Mouse (Mus musculus) myocyte (in vitro differentiated cells): ENCODE measurements at regions not wholly inside any gene's neighbourhood (a gene's known extent, or its start where the extent isn't known, plus 50 kb on each side); places are given as distances from the start of the nearest gene placed in this dataset.

Source experiments
- H3K27me3 ChIP-seq: one replicate; pipeline ENCODE4 v1.6.1; 2011; ENCODE audit not compliant: control insufficient read depth, insufficient read depth, insufficient read length
- H3K36me3 ChIP-seq: one replicate; pipeline ENCODE4 v1.6.1; 2011; ENCODE audit not compliant: control insufficient read depth, insufficient read depth
- H3K4me2 ChIP-seq: one replicate; pipeline ENCODE4 v1.6.1; 2011; ENCODE audit warnings: low read depth, control low read depth
- H3K4me3 ChIP-seq: one replicate; pipeline ENCODE4 v1.5.1; 2011; ENCODE audit warnings: mild to moderate bottlenecking, control low read depth, moderate library complexity
- H3K79me2 ChIP-seq: one replicate; pipeline ENCODE4 v1.6.1; 2011; ENCODE audit not compliant: control insufficient read depth, insufficient read depth
- H3ac ChIP-seq: one replicate; pipeline ENCODE4 v1.6.1; 2011; ENCODE audit not compliant: control insufficient read depth, insufficient read length
- CEBPB ChIP-seq: IDR thresholded peaks from 2 replicates; pipeline ENCODE4 v1.6.1; 2011; ENCODE audit warnings: mild to moderate bottlenecking, moderate library complexity; ENCODE audit not compliant: poor library complexity, insufficient read depth, severe bottlenecking
- E2F4 ChIP-seq: IDR thresholded peaks from one replicate; pipeline ENCODE4 v1.6.1; 2011; ENCODE audit warnings: mild to moderate bottlenecking, control low read depth, moderate library complexity; ENCODE audit not compliant: insufficient read depth
- MAX ChIP-seq: IDR thresholded peaks from one replicate; pipeline ENCODE4 v1.6.1; 2011; ENCODE audit warnings: low read depth, mild to moderate bottlenecking, control low read depth
- MYOD1 ChIP-seq, 3 experiments: IDR thresholded peaks; one replicate each; pipeline ENCODE4 v1.6.1; 2011; ENCODE audit warnings: control low read depth in 2 of 3, low read depth in 2 of 3, mild to moderate bottlenecking in 2 of 3, moderate library complexity in 1 of 3; ENCODE audit not compliant: insufficient read length in 2 of 3, control insufficient read depth in 1 of 3
- MYOG ChIP-seq, 3 experiments: IDR thresholded peaks; one replicate each; pipeline ENCODE4 v1.6.1; 2011; ENCODE audit warnings: control low read depth in 2 of 3, low read depth in 2 of 3, mild to moderate bottlenecking in 2 of 3; ENCODE audit not compliant: insufficient read length in 2 of 3, control insufficient read depth in 1 of 3, insufficient read depth in 1 of 3
- POLR2A ChIP-seq: IDR thresholded peaks from one replicate; pipeline ENCODE4 v1.6.1; 2011; ENCODE audit warnings: low read depth, mild to moderate bottlenecking, control low read depth, moderate library complexity; ENCODE audit not compliant: insufficient read length
- POLR2AphosphoS2 ChIP-seq: IDR thresholded peaks from one replicate; pipeline ENCODE4 v1.6.1; 2011; ENCODE audit warnings: low read depth, control low read depth; ENCODE audit not compliant: insufficient read length
- REST ChIP-seq: IDR thresholded peaks from one replicate; pipeline ENCODE4 v1.6.1; 2011; ENCODE audit warnings: mild to moderate bottlenecking, control low read depth, moderate library complexity; ENCODE audit not compliant: insufficient read depth, insufficient read length
- SRF ChIP-seq: IDR thresholded peaks from one replicate; pipeline ENCODE4 v1.6.1; 2011; ENCODE audit warnings: low read depth; ENCODE audit not compliant: control insufficient read depth, insufficient read length
- TCF12 ChIP-seq: IDR thresholded peaks from one replicate; pipeline ENCODE4 v1.6.1; 2011; ENCODE audit warnings: mild to moderate bottlenecking, control low read depth; ENCODE audit not compliant: poor library complexity, insufficient read depth, severe bottlenecking
- TCF3 ChIP-seq: IDR thresholded peaks from one replicate; pipeline ENCODE4 v1.6.1; 2011; ENCODE audit warnings: low read depth, control low read depth; ENCODE audit not compliant: insufficient read length
- USF1 ChIP-seq: IDR thresholded peaks from one replicate; pipeline ENCODE4 v1.6.1; 2011; ENCODE audit warnings: low read depth, mild to moderate bottlenecking, control low read depth, moderate library complexity

GRCm38 (mm10) chr13:118095174-118095573 is 291.3 kb upstream of the B430218F22Rik start:
- H3K4me2 ChIP-seq = no peak overlapping the region
- H3K79me2 ChIP-seq = no peaks in the 10 kb centered on the region
- no peaks in the 10 kb centered on the region for H3K27me3 ChIP-seq
- H3ac ChIP-seq = no peak overlapping the region
- no peak overlapping the region for H3K4me3 ChIP-seq
- TF ChIP-seq TCF3 (no peak), MYOD1 (IDR thresholded peaks at IDR 0.05; ENCODE audit: control insufficient read depth in 1 of 3, insufficient read length in 2 of 3, low read depth in 2 of 3) (no peak), MAX (no peak), POLR2AphosphoS2 (no peak), MYOG (IDR thresholded peaks at IDR 0.05; ENCODE audit: control insufficient read depth in 1 of 3, insufficient read depth in 1 of 3, insufficient read length in 2 of 3, low read depth in 2 of 3) (no peak), E2F4 (no peak), CEBPB (no peak), TCF12 (no peak), POLR2A (no peak), REST (no peak), USF1 (no peak), SRF (no peak)
- no peaks in the 10 kb centered on the region for H3K36me3 ChIP-seq
